Mouse (Mus musculus): ENCODE measurements around the gene Arid5a. TPM values are rescaled to one million over a fixed set of nuclear protein-coding genes. Genes with fewer than 3 reads are reported as not detected.

Arid5a gene
- polyA plus RNA-seq, 1 experiment from 2014 or later, result 3.1 TPM

DNA sequence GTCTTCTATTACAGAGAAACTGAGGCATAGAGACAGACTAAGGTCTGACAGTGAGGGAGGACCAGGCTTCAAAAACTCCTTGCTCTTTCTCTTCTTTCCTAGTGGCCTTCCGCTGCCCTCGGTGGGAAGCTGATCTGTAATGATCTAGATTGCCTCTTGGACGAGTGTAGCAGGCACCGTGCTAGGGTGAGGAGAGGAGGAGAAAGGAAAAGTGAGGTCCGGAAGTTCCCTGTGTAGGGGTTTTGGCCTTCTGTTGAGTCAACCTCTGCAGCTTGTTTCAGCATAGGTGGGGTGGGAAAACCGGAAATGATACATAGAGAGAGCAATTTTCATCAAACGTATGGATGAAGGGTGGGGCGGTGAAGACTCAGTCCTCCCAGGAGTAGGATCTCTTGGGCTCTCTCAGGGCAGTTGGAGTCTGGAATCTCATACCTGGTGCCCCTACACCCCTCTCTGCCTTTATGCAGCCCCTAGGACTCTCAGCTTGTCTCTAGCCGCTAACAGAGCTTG lies 1.5 kb downstream of the Arid5a start:
- H3K27ac ChIP-seq (ENCODE audit: low read depth, low read length), result no peak overlapping the region
- H3K27me3 ChIP-seq (ENCODE audit: control insufficient read depth, insufficient read depth, low read length), result 0 out of 2 replicates have a peak, but pooled peaks cover 5% of the 10 kb centered on the region
- no peaks in the 10 kb centered on the region for H3K4me1 ChIP-seq (ENCODE audit: control insufficient read depth, insufficient read depth, low read length)
- no peaks in the 10 kb centered on the region for H3K36me3 ChIP-seq (ENCODE audit: control insufficient read depth, insufficient read depth, low read length)
- H3K4me3 ChIP-seq (ENCODE audit: low read depth, low read length), result no peak overlapping the region
- no peak for DNase-seq (ENCODE audit: low spot score)
- no peak overlapping the region for H3K9ac ChIP-seq (ENCODE audit: low read length)
- H3K9me3 ChIP-seq (ENCODE audit: control insufficient read depth, low read length), result no peaks in the 10 kb centered on the region
- H3K4me2 ChIP-seq (ENCODE audit: low read depth), result no peak overlapping the region
- 51% methylated on average over 9 of the region's 9 CpGs for WGBS
- ATAC-seq (ENCODE audit: insufficient read depth, low FRiP score, low TSS enrichment), result no peak

DNA sequence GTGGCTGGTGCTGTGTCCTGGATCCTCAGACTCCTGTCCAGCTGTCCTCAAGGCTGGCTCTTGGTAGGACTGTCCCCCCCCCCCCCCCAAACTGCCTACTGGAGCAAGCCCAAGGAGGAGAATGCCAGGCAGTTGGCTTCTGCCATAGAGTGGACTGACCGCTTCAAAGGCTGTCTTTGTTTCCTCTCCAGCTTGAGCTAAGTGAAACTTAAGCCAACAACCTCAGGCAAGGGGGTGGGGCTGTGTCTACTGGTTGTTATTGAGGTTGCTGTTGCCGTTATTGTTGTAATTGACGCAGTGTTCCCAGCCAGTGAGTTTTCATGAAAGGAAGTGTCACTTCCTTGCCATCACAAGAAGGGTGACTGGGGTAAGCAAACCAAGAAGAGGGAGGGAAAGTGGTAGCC lies 2.0 kb downstream of the Arid5a start:
- Histone ChIP-seq H3K4me2 (ENCODE audit: low read depth) (no peak overlapping the region), H3K9ac (ENCODE audit: low read length) (no peak overlapping the region)
- WGBS, result 13% methylated on average over 3 of the region's 3 CpGs

DNA sequence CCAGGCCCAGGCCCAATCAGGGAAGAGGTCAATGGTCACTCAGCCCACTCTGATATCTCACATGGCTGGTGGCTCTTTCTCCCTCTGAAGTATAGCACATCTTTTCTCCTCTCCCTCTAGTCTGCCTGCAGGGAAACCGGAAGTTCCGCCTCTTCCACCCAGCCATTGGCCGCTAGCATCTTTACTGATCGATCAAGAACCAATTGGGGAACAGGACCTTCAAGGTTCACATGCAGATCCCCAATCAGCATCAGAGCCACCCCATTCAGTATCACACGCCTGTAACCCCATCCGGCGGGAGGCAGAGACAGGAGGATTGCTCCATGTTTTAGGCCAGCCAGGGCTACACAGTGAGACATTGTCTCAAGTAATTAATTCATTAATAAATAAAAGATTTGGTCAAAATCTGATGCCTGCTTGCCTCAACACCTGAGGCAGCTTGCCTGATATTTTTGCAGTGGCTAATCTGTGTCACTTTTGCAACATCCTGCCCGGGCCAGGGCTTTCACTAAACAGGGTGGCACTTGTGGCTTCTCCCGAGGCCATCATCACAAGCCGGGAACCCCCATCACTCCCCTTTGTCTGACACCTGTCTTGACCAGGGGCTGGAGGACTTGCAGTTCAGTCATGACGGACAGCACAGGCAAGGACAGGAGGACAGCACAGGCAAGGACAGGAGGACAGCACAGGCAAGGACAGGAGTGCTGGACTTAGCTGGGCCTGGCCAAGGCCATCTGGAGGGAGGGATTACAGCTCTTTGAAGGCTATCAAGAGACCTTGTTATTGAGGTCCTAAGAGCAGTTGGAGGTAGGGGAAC lies 7.6 kb downstream of the Arid5a start:
- H3K9me3 ChIP-seq (ENCODE audit: control insufficient read depth, low read length), result no peaks in the 10 kb centered on the region
- WGBS, result 84% methylated on average over 11 of the region's 11 CpGs
- H3K4me1 ChIP-seq (ENCODE audit: control insufficient read depth, insufficient read depth, low read length), result no peaks in the 10 kb centered on the region
- H3K36me3 ChIP-seq (ENCODE audit: control insufficient read depth, insufficient read depth, low read length), result no peaks in the 10 kb centered on the region
- ATAC-seq (ENCODE audit: insufficient read depth, low FRiP score, low TSS enrichment) (no peak), DNase-seq (ENCODE audit: low spot score) (no peak)
- H3K27me3 ChIP-seq (ENCODE audit: control insufficient read depth, insufficient read depth, low read length), result no peaks in the 10 kb centered on the region
- H3K4me2 ChIP-seq (ENCODE audit: low read depth), result no peak overlapping the region
- no peak overlapping the region for H3K4me3 ChIP-seq (ENCODE audit: low read depth, low read length)
- no peak overlapping the region for H3K9ac ChIP-seq (ENCODE audit: low read length)
- no peak overlapping the region for H3K27ac ChIP-seq (ENCODE audit: low read depth, low read length)

More for the DNA sequence above, 2.0 kb downstream of the Arid5a start:
- ATAC-seq (ENCODE audit: insufficient read depth, low FRiP score, low TSS enrichment) (no peak), DNase-seq (ENCODE audit: low spot score) (no peak)
- Histone ChIP-seq H3K36me3 (ENCODE audit: control insufficient read depth, insufficient read depth, low read length) (no peaks in the 10 kb centered on the region), H3K4me3 (ENCODE audit: low read depth, low read length) (no peak overlapping the region), H3K27me3 (ENCODE audit: control insufficient read depth, insufficient read depth, low read length) (0 out of 2 replicates have a peak, but pooled peaks cover 5% of the 10 kb centered on the region), H3K4me1 (ENCODE audit: control insufficient read depth, insufficient read depth, low read length) (no peaks in the 10 kb centered on the region), H3K9me3 (ENCODE audit: control insufficient read depth, low read length) (no peaks in the 10 kb centered on the region), H3K27ac (ENCODE audit: low read depth, low read length) (no peak overlapping the region)

DNA sequence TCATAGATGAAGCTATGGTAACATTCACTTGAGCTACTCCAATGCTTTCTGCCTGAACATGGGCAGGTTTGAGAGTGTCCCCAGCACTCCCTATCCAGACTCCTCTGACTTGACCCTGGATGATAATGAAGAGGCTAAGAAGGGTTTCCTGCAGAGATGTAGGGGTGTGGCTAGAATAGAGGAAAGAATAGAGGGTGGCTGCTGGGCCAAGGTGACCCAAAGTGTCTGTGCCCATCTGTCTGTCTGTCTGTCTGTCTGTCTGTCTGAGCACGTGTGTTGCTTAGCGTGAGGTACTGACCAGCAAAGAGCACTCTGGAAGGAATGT lies 8.2 kb downstream of the Arid5a start:
- Histone ChIP-seq H3K9me3 (ENCODE audit: control insufficient read depth, low read length) (no peaks in the 10 kb centered on the region), H3K9ac (ENCODE audit: low read length) (no peak overlapping the region), H3K27me3 (ENCODE audit: control insufficient read depth, insufficient read depth, low read length) (no peaks in the 10 kb centered on the region), H3K4me2 (ENCODE audit: low read depth) (no peak overlapping the region), H3K36me3 (ENCODE audit: control insufficient read depth, insufficient read depth, low read length) (no peaks in the 10 kb centered on the region), H3K27ac (ENCODE audit: low read depth, low read length) (no peak overlapping the region), H3K4me3 (ENCODE audit: low read depth, low read length) (no peak overlapping the region), H3K4me1 (ENCODE audit: control insufficient read depth, insufficient read depth, low read length) (no peaks in the 10 kb centered on the region)
- no peak for ATAC-seq (ENCODE audit: insufficient read depth, low FRiP score, low TSS enrichment)
- DNase-seq (ENCODE audit: low spot score), result no peak
- 90% methylated on average over 2 of the region's 2 CpGs for WGBS

DNA sequence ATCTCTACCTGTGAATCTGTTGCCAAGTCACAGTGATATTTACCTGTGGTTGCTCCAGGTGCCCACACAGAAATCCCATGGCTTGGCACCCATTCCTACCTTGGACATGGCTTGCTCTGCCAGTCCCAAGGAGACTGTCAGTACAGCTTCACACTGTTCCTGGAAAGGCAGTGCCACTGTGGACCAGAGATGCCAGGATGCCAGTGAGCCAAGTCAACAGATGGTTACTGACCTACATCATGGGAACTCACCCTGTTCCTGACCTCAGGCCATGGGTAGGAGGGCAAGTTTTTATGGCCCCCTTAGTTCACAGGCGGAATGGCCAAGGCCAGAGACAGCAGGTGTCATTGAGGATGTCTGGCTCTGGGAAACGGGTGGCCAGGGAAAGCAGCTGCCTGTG lies 13.6 kb downstream of the Arid5a start:
- no peak for ATAC-seq (ENCODE audit: insufficient read depth, low FRiP score, low TSS enrichment)
- no peaks in the 10 kb centered on the region for H3K9me3 ChIP-seq (ENCODE audit: control insufficient read depth, low read length)
- H3K27ac ChIP-seq (ENCODE audit: low read depth, low read length), result no peak overlapping the region
- no peak overlapping the region for H3K4me3 ChIP-seq (ENCODE audit: low read depth, low read length)
- no peak for DNase-seq (ENCODE audit: low spot score)
- no peak overlapping the region for H3K9ac ChIP-seq (ENCODE audit: low read length)
- 75% methylated on average over 2 of the region's 2 CpGs for WGBS
- no peaks in the 10 kb centered on the region for H3K4me1 ChIP-seq (ENCODE audit: control insufficient read depth, insufficient read depth, low read length)
- H3K4me2 ChIP-seq (ENCODE audit: low read depth), result no peak overlapping the region
- H3K36me3 ChIP-seq (ENCODE audit: control insufficient read depth, insufficient read depth, low read length), result no peaks in the 10 kb centered on the region
- H3K27me3 ChIP-seq (ENCODE audit: control insufficient read depth, insufficient read depth, low read length), result no peaks in the 10 kb centered on the region

DNA sequence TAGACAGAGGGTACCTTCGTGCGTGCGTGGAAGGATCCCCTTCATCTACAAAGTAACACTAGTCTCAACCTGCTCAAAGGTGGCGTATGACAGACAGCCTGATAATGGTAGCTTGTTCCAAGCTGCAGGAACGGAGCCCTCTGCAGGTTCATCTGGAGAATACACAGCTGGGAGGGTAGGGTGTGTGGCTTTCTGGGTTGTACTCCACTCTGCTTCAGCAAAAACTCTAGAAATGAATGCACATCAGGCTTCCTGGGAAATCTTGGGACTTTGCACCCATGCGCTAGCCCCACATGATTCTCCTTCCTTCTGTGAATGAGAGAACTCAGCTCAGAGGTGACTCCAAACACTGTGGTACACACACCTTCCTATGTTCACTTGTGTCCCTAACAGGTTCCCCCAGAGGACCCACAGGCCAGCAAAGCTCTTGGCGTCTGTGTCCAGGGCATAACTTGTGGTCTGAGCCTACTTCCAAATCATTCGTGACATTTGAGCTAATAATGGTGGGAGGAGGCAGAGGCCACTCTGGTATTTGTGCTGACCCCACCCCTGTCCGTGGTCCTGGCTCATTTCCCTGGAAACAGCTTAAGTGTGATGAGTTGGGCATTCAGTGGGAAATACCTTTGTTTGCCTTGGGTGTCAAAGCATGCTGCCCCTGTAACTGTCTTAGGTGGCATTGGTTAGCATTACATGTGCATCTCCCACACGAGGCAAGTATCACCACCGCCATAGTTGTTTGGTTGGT lies 14.5 kb downstream of the Arid5a start:
- Histone ChIP-seq H3K4me2 (ENCODE audit: low read depth) (no peak overlapping the region), H3K27me3 (ENCODE audit: control insufficient read depth, insufficient read depth, low read length) (no peaks in the 10 kb centered on the region)

DNA sequence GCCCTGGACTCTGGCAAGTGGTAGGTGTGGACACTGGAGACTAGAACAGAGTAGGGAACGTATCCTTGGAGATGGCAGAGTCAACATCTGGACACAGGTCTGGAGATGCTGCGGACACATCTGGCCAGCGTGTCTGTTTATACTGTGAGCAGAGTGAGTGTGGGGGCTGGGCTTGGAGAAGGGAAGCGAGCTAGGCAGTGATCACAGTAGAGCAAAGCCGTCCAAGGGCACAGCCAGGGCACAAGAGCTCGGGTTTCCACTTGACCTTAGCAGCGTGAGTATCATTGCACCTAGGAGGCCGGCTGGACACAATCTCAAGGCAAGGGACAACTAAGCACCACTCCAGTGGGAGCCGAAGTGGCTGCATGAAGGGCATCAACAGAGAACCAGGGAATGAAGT lies 15.5 kb downstream of the Arid5a start:
- Histone ChIP-seq H3K9ac (ENCODE audit: low read length) (no peak overlapping the region), H3K27me3 (ENCODE audit: control insufficient read depth, insufficient read depth, low read length) (no peaks in the 10 kb centered on the region), H3K9me3 (ENCODE audit: control insufficient read depth, low read length) (no peaks in the 10 kb centered on the region), H3K27ac (ENCODE audit: low read depth, low read length) (no peak overlapping the region), H3K4me1 (ENCODE audit: control insufficient read depth, insufficient read depth, low read length) (no peaks in the 10 kb centered on the region), H3K4me2 (ENCODE audit: low read depth) (no peak overlapping the region), H3K36me3 (ENCODE audit: control insufficient read depth, insufficient read depth, low read length) (no peaks in the 10 kb centered on the region), H3K4me3 (ENCODE audit: low read depth, low read length) (no peak overlapping the region)
- ATAC-seq (ENCODE audit: insufficient read depth, low FRiP score, low TSS enrichment) (no peak), DNase-seq (ENCODE audit: low spot score) (no peak)
- 52% methylated on average over 9 of the region's 9 CpGs for WGBS

More for the DNA sequence above, 14.5 kb downstream of the Arid5a start:
- Histone ChIP-seq H3K9me3 (ENCODE audit: control insufficient read depth, low read length) (no peaks in the 10 kb centered on the region), H3K9ac (ENCODE audit: low read length) (no peak overlapping the region), H3K27ac (ENCODE audit: low read depth, low read length) (no peak overlapping the region), H3K36me3 (ENCODE audit: control insufficient read depth, insufficient read depth, low read length) (no peaks in the 10 kb centered on the region), H3K4me3 (ENCODE audit: low read depth, low read length) (no peak overlapping the region), H3K4me1 (ENCODE audit: control insufficient read depth, insufficient read depth, low read length) (no peaks in the 10 kb centered on the region)
- DNase-seq (ENCODE audit: low spot score), result no peak
- no peak for ATAC-seq (ENCODE audit: insufficient read depth, low FRiP score, low TSS enrichment)
- 77% methylated on average over 11 of the region's 11 CpGs for WGBS

DNA sequence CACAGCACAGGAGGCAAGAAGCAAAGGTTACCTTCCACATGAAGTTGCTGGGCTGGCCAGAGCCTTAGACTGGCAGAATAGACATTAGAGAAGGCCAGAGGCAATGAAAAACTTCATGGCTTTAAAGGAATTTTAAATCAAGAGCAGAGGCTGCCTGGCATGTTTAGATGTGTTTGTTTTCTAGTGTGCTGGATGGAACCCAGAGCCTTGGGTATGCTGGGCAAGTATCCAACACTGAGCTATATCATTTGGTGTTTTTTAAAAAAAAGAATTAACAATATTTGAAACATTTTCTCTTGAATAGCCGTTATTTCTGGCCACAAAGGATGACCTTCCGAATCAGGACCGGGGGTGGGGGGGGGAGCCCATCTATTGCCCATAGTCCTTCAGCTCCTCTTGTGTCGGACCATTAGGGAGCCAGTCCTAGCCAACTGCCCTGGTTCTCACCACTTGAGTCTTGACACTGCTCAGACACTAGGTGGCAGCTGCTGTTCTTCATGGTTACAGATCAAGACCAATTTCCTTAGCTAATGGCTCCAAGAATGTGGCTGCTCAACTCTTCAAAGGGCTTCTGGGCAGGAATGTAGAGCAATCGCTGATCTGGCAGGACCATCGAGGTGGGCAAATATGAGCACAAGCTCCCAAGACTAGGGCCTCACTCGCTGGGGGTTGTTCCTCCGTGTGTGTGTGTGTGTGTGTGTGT lies 16.4 kb downstream of the Arid5a start:
- Histone ChIP-seq H3K9me3 (ENCODE audit: control insufficient read depth, low read length) (no peaks in the 10 kb centered on the region), H3K9ac (ENCODE audit: low read length) (no peak overlapping the region), H3K27ac (ENCODE audit: low read depth, low read length) (no peak overlapping the region), H3K4me1 (ENCODE audit: control insufficient read depth, insufficient read depth, low read length) (no peaks in the 10 kb centered on the region), H3K4me2 (ENCODE audit: low read depth) (no peak overlapping the region), H3K4me3 (ENCODE audit: low read depth, low read length) (no peak overlapping the region), H3K27me3 (ENCODE audit: control insufficient read depth, insufficient read depth, low read length) (no peaks in the 10 kb centered on the region), H3K36me3 (ENCODE audit: control insufficient read depth, insufficient read depth, low read length) (no peaks in the 10 kb centered on the region)
- WGBS, result 49% methylated on average over 8 of the region's 8 CpGs
- no peak for ATAC-seq (ENCODE audit: insufficient read depth, low FRiP score, low TSS enrichment)
- no peak for DNase-seq (ENCODE audit: low spot score)

Data from neural tube, embryonic 11.5 days (tissue).